Mouse (Mus musculus) E14TG2a.4 (cell line): ENCODE measurements around the gene Lrrc7.

Source experiments
- CTCF ChIP-seq: conservative IDR thresholded peaks from 2 replicates; pipeline ENCODE4 v1.5.1; 2014; ENCODE audit warnings: low read length
- POU5F1 ChIP-seq: IDR thresholded peaks from 2 replicates; pipeline ENCODE4 v1.6.1; 2014; ENCODE audit warnings: low read length, borderline replicate concordance

DNA sequence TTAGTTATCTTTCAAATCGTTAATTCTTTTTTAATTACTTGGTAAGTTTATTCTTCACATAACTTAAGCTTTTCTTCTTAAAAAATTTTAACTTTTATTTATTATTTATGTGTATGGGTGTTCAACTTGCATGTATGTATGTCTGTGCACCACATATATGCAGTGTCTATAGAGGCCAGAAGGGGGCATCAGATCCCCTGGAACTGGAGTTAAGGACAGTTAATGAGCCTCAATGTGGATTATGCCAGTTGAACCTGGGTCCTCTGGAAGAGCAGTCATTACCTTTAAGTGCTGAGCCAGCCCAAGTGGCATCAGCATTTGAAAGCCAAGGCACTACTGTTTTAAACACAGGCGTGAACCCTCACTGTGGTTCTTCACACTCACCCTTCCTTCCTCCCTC, 352.0 kb downstream of the Lrrc7 start:
- peak; percentile 62 for TF ChIP-seq CTCF
- no peak for TF ChIP-seq POU5F1
